Mouse (Mus musculus) ES-Bruce4 (cell line): Measurements from ENCODE around the gene Serbp1.

Experiments used
- CTCF ChIP-seq: IDR thresholded peaks from one replicate; pipeline ENCODE4 v1.8.1; 2011; ENCODE audit warnings: low read depth, low read length
- EP300 ChIP-seq: IDR thresholded peaks from 2 replicates; pipeline ENCODE4 v1.6.1; 2011; ENCODE audit warnings: low read depth, low read length; ENCODE audit not compliant: insufficient read depth
- POLR2A ChIP-seq: IDR thresholded peaks from one replicate; pipeline ENCODE4 v1.8.1; 2011; ENCODE audit warnings: low read length; ENCODE audit not compliant: insufficient read depth

DNA sequence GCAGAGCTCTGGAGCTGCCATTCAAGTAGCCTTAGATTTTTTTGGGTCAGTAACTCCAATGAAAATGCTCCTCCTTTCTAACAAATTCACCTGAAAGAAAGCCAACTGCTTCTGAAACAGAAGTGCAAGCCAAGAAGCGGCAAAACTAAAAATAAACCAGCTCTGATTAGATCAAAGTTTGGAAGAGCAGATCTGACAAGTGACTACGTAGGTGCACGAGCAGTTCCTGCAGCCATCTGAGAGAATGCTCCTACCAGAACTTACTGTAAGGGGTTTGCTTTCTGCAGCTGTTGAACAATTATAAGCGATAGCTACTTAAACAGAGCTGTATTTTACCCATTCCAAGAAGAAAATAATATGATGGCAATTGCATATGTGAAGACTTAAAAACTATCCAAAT, 64.5 kb downstream of the Serbp1 start:
- no peak for TF ChIP-seq CTCF
- TF ChIP-seq POLR2A: no peak
- no peak for TF ChIP-seq EP300
